Mouse (Mus musculus): ENCODE results near the gene Rspry1.

Gene Rspry1

GRCm38 (mm10) chr8:94602471-94603131, 864 bp downstream of the Rspry1 start:
- DNase-seq (ENCODE audit: low spot score), result peak; percentile 7

- DNase-seq (ENCODE audit: low spot score), result no peak
Measured at GRCm38 (mm10) chr8:94604030-94604429, 2.3 kb downstream of the Rspry1 start.

- DNase-seq (ENCODE audit: low spot score), result no peak
Measured at GRCm38 (mm10) chr8:94607064-94607463, 5.3 kb downstream of the Rspry1 start.

GRCm38 (mm10) chr8:94624885-94625284, 23.1 kb downstream of the Rspry1 start:
- no peak for DNase-seq (ENCODE audit: low spot score)

- no peak for DNase-seq (ENCODE audit: low spot score)
Measured at GRCm38 (mm10) chr8:94633564-94634194, 31.9 kb downstream of the Rspry1 start.

- DNase-seq (ENCODE audit: low spot score), result no peak
Measured at GRCm38 (mm10) chr8:94634211-94634610, 32.5 kb downstream of the Rspry1 start.

- DNase-seq (ENCODE audit: low spot score), result no peak
Measured at GRCm38 (mm10) chr8:94641183-94641582, 39.4 kb downstream of the Rspry1 start.

- DNase-seq (ENCODE audit: low spot score), result no peak
Measured at GRCm38 (mm10) chr8:94641938-94642337, 40.2 kb downstream of the Rspry1 start.

GRCm38 (mm10) chr8:94645202-94645601, 43.5 kb downstream of the Rspry1 start:
- no peak for DNase-seq (ENCODE audit: low spot score)

- DNase-seq (ENCODE audit: low spot score), result no peak
Measured at GRCm38 (mm10) chr8:94646165-94646564, 44.4 kb downstream of the Rspry1 start.

- DNase-seq (ENCODE audit: low spot score), result no peak
Measured at GRCm38 (mm10) chr8:94649496-94649895, 47.8 kb downstream of the Rspry1 start.

- no peak for DNase-seq (ENCODE audit: low spot score)
Measured at GRCm38 (mm10) chr8:94652951-94653350, 51.2 kb downstream of the Rspry1 start.

- no peak for DNase-seq (ENCODE audit: low spot score)
Measured at GRCm38 (mm10) chr8:94654994-94655393, 53.3 kb downstream of the Rspry1 start.

GRCm38 (mm10) chr8:94658031-94658430, 56.3 kb downstream of the Rspry1 start:
- DNase-seq (ENCODE audit: low spot score), result no peak

GRCm38 (mm10) chr8:94660418-94660817, 58.7 kb downstream of the Rspry1 start:
- no peak for DNase-seq (ENCODE audit: low spot score)

GRCm38 (mm10) chr8:94664722-94665121, 63.0 kb downstream of the Rspry1 start:
- no peak for DNase-seq (ENCODE audit: low spot score)

GRCm38 (mm10) chr8:94666456-94667308, 64.9 kb downstream of the Rspry1 start, which contains the start of gene Arl2bp:
Gene Arl2bp, plus strand, starts transcription at chr8:94666600.
- DNase-seq (ENCODE audit: low spot score), result peak; percentile 94

GRCm38 (mm10) chr8:94674384-94674783, 72.6 kb downstream of the Rspry1 start:
- no peak for DNase-seq (ENCODE audit: low spot score)

GRCm38 (mm10) chr8:94675923-94676322, 74.2 kb downstream of the Rspry1 start:
- no peak for DNase-seq (ENCODE audit: low spot score)

- DNase-seq (ENCODE audit: low spot score), result no peak
Measured at GRCm38 (mm10) chr8:94678582-94678981, 76.8 kb downstream of the Rspry1 start.

GRCm38 (mm10) chr8:94680414-94680813, 78.7 kb downstream of the Rspry1 start:
- no peak for DNase-seq (ENCODE audit: low spot score)

- DNase-seq (ENCODE audit: low spot score), result peak; percentile 36
Measured at GRCm38 (mm10) chr8:94682732-94683524, 81.2 kb downstream of the Rspry1 start.
